Mouse (Mus musculus) brown adipose tissue, adult 24 weeks (tissue): ENCODE measurements at regions not wholly inside any gene's neighbourhood (a gene's known extent, or its start where the extent isn't known, plus 50 kb on each side); places are given as distances from the start of the nearest gene placed in this dataset.

Experiments
- H3K27ac ChIP-seq: fragments of 200-500 bp; replicated peaks from 2 replicates; pipeline ENCODE4 v1.5.1; 2012; ENCODE audit warnings: low read depth, mild to moderate bottlenecking, low read length
- H3K4me1 ChIP-seq: fragments of 200-500 bp; 2 replicates; pipeline ENCODE4 v1.6.1; 2012; ENCODE audit warnings: low read length, mixed read lengths; ENCODE audit not compliant: control insufficient read depth, insufficient read depth, insufficient read length
- H3K4me3 ChIP-seq: fragments of 200-500 bp; 2 replicates; pipeline ENCODE4 v1.5.1; 2012; ENCODE audit warnings: low read depth, mild to moderate bottlenecking, low read length, moderate library complexity; ENCODE audit not compliant: insufficient read depth

DNA sequence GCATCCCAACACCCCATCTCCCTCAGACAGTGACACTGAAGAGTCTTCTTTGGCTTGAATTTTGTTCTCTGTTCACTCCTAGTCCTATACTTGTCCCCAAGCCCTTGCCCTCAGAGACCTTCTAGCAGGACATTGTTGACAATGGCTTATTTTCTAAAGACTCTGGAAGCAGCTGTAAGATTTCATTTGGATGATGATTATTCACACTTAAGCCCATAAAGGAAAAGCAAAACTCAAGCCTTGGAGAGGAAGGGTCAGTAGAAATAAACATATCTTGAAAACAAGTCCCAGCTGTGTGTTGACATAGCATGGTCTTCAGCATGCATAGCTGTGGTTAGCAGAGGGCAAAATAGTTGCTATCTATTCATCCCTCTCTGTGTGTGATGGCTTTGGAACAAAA lies 59.9 kb upstream of the Cdh11 start:
- Histone ChIP-seq H3K4me1 (no peaks in the 10 kb centered on the region), H3K4me3 (no peak overlapping the region), H3K27ac (no peak overlapping the region)

DNA sequence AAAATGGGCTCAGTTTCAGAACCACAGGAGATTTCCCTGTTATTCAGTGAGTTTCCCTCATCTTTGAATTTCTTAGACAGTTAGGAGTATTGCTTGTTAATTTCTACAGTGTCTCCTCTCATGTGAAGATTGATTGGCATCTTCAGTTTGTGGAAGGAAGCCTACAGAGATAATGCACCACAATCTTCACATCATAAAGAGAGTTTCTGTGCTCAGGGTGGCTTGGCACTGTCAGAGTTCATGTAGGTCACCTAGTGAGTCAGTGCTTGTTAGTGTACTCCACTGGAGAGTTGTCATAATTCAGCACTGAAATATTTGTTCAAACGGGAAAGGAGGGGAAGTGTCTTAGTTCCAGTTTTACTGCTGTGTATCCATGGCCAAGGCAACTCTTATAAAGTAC lies 74.6 kb upstream of the Cdh11 start:
- H3K4me1 ChIP-seq = no peaks in the 10 kb centered on the region
- no peak overlapping the region for H3K4me3 ChIP-seq
- no peak overlapping the region for H3K27ac ChIP-seq

GRCm38 (mm10) chr8:102899525-102899924 lies 114.1 kb upstream of the Cdh11 start:
- no peak overlapping the region for H3K4me3 ChIP-seq
- no peaks in the 10 kb centered on the region for H3K4me1 ChIP-seq
- H3K27ac ChIP-seq = no peak overlapping the region

GRCm38 (mm10) chr8:102900662-102901061 lies 115.2 kb upstream of the Cdh11 start:
- no peak overlapping the region for H3K4me3 ChIP-seq
- no peaks in the 10 kb centered on the region for H3K4me1 ChIP-seq
- H3K27ac ChIP-seq = no peak overlapping the region

- Histone ChIP-seq H3K27ac (no peak overlapping the region), H3K4me3 (no peak overlapping the region)
Measured at GRCm38 (mm10) chr8:102907444-102907843, 122.0 kb upstream of the Cdh11 start.

DNA sequence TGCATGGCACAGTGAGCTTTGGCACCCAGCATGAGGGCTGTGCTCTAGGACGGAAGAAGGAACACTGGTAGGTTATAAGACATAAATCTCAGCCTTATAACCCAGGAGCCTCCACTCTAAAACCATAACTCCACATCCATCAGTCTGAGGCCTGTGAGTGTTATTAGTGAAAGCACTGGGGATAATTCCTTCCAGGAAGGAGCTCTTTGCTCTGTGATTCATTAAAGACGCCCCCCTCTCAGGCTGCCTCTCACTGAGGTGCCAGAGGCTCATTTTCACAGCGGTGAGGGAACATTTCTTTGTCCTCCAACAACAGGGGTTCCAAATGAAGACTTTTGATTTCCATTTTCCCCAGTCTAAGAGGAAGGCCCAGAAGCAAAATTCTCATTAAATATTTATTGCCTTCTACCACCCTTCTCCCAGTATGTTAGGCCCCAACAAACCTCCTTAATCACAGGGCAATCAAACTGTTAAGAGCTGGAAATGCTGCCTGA lies 145.9 kb upstream of the Cdh11 start:
- H3K4me1 ChIP-seq = no peaks in the 10 kb centered on the region
- H3K4me3 ChIP-seq = no peak overlapping the region
- no peak overlapping the region for H3K27ac ChIP-seq

More at GRCm38 (mm10) chr8:102907444-102907843, 122.0 kb upstream of the Cdh11 start:
- no peaks in the 10 kb centered on the region for H3K4me1 ChIP-seq

DNA sequence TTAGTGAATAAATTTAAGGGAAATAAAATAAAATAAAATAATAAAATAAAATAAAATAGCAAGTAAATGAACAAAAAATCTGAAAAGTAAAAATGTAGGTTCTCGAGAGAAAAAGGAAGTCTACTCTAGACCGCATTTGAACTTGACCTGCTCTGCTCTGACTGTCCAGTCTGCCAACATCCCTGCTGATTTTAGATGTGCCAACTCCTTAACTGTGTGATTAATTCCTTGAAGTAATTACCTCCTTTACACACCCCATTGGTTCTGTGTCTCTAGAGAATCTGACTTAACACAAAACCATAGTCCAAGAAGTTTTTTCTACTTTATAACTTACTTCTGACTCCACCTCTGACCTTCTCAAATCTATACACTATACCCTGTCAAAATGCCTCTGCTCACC lies 153.3 kb upstream of the Cdh11 start:
- no peak overlapping the region for H3K27ac ChIP-seq
- H3K4me3 ChIP-seq = no peak overlapping the region
- H3K4me1 ChIP-seq = no peaks in the 10 kb centered on the region

- Histone ChIP-seq H3K27ac (no peak overlapping the region), H3K4me3 (no peak overlapping the region), H3K4me1 (no peaks in the 10 kb centered on the region)
Measured at GRCm38 (mm10) chr8:102945546-102945945, 160.1 kb upstream of the Cdh11 start.

DNA sequence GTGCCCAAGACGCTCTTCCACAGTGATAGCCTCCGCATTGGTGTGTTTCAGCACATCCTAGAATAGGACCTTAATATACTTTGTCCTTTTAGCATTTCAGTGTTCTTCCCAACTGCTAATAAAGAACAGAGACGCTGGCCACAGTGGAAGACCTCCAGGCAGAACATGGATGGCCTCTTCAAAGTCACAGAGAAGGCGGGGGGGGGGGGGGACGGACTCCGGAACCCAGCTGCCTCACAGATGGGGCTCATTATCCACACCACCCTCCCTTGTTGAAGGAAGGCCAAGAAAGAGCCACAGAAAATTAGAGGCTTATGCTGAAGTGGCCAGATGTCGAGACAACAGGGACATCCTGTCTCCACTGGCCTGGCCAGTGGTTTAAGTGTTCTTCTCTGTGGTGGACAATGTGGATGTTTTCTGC lies 192.7 kb upstream of the Cdh11 start:
- Histone ChIP-seq H3K4me1 (no peaks in the 10 kb centered on the region), H3K27ac (no peak overlapping the region)

DNA sequence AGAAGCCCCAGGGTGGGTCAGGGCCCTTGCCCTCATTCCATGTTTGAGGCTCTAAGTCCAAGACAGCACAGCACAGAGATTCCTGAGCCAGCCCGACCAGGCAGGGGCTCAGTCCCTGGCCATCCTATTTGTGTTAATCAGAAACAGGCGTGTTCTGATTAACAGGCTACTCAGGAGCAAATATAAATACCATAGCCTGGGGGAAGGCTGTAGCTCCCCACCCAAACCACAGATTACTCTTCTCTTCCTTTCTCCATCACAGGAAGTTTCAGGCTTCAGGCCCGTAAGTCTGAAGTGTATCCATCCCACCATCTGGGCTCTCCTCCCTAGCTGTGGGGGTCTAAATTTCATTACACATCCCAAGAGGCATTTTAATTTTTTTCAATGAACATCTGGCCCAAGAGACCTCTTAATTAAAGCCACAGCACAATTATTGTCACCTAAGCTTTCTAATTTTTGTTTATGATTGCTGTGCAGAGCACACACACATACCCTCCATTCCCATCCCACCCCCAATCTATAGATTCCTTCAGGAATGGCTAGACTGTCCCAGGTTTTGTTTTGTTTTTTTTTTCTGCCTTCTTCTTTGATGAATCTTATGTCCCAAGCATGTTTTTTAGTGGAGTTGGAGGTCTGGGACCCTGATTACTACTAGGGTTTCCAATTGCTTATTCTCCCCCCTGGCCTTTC lies 197.9 kb upstream of the Cdh11 start:
- H3K4me3 ChIP-seq = no peak overlapping the region
- no peaks in the 10 kb centered on the region for H3K4me1 ChIP-seq
- no peak overlapping the region for H3K27ac ChIP-seq

More for the DNA sequence above, 192.7 kb upstream of the Cdh11 start:
- no peak overlapping the region for H3K4me3 ChIP-seq

GRCm38 (mm10) chr8:102983910-102984225 lies 198.4 kb upstream of the Cdh11 start:
- H3K4me3 ChIP-seq = no peak overlapping the region
- H3K27ac ChIP-seq = no peak overlapping the region
- no peaks in the 10 kb centered on the region for H3K4me1 ChIP-seq

- H3K27ac ChIP-seq = no peak overlapping the region
- no peaks in the 10 kb centered on the region for H3K4me1 ChIP-seq
- no peak overlapping the region for H3K4me3 ChIP-seq
Measured at GRCm38 (mm10) chr8:103007284-103007984, 222.0 kb upstream of the Cdh11 start.

DNA sequence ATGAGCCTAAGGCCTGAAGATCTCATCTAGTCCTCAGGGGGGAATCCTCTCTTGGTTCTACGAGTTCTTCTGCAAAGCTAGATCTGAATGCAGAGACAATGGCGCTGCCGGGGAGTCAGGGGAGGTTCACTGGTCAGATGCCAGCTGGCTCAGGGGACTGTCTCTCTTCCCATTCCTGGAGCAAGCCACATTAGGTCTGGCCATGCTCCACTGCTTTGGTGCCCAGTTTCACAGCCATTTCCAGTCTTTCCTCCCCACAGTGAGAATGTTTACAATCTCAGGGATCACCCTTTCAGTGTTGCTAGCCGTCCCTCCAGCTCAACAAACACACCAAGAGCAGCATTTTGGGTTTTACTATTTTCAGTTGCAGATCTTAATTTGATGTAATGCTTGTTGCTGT lies 233.7 kb upstream of the Cdh11 start:
- no peaks in the 10 kb centered on the region for H3K4me1 ChIP-seq
- H3K27ac ChIP-seq = no peak overlapping the region
- H3K4me3 ChIP-seq = no peak overlapping the region

- Histone ChIP-seq H3K4me1 (no peaks in the 10 kb centered on the region), H3K4me3 (no peak overlapping the region), H3K27ac (no peak overlapping the region)
Measured at GRCm38 (mm10) chr8:103023237-103023636, 237.8 kb upstream of the Cdh11 start.

GRCm38 (mm10) chr8:103031708-103032107 lies 246.3 kb upstream of the Cdh11 start:
- Histone ChIP-seq H3K4me1 (no peaks in the 10 kb centered on the region), H3K27ac (no peak overlapping the region), H3K4me3 (no peak overlapping the region)

- no peak overlapping the region for H3K4me3 ChIP-seq
- H3K4me1 ChIP-seq = no peaks in the 10 kb centered on the region
- H3K27ac ChIP-seq = no peak overlapping the region
Measured at GRCm38 (mm10) chr8:103033956-103034355, 248.5 kb upstream of the Cdh11 start.
